Mouse (Mus musculus) ovary, postnatal 36 days (tissue): Measurements from ENCODE around the gene Ccdc32.

Source experiments
- DNase-seq: peaks from one replicate; pipeline ENCODE4 v3.0.0; 2022; ENCODE audit warnings: low spot score, mixed read lengths

Gene Ccdc32

GRCm38 (mm10) chr2:119015604-119016180 lies 13.5 kb downstream of the Ccdc32 start:
- no peak for DNase-seq

- DNase-seq, result no peak
These were observed 14.2 kb downstream of the Ccdc32 start for GRCm38 (mm10) chr2:119014989-119015388.

- DNase-seq, result no peak
These were observed 19.8 kb downstream of the Ccdc32 start for GRCm38 (mm10) chr2:119009376-119009775.

GRCm38 (mm10) chr2:119006886-119007285 lies 22.3 kb downstream of the Ccdc32 start:
- DNase-seq, result no peak

GRCm38 (mm10) chr2:118999025-118999639 lies 30.1 kb downstream of the Ccdc32 start:
- no peak for DNase-seq

GRCm38 (mm10) chr2:118998115-118998866 lies 30.9 kb downstream of the Ccdc32 start:
- no peak for DNase-seq

- no peak for DNase-seq
These were observed 32.4 kb downstream of the Ccdc32 start for GRCm38 (mm10) chr2:118996798-118997105.

- no peak for DNase-seq
These were observed 33.0 kb downstream of the Ccdc32 start for GRCm38 (mm10) chr2:118995919-118996797.

- no peak for DNase-seq
These were observed 33.7 kb downstream of the Ccdc32 start for GRCm38 (mm10) chr2:118995490-118995889.

- DNase-seq, result no peak
These were observed 45.4 kb downstream of the Ccdc32 start for GRCm38 (mm10) chr2:118983812-118984211.

- no peak for DNase-seq
These were observed 48.4 kb downstream of the Ccdc32 start for GRCm38 (mm10) chr2:118980841-118981240.

GRCm38 (mm10) chr2:118978064-118978463 lies 51.1 kb downstream of the Ccdc32 start:
- no peak for DNase-seq

GRCm38 (mm10) chr2:118976941-118977340 lies 52.3 kb downstream of the Ccdc32 start:
- DNase-seq, result no peak

- DNase-seq, result peak; percentile 86
These were observed 52.8 kb downstream of the Ccdc32 start for GRCm38 (mm10) chr2:118976282-118976929.

- no peak for DNase-seq
These were observed 53.3 kb downstream of the Ccdc32 start for GRCm38 (mm10) chr2:118975855-118976254.

- peak; percentile 85 for DNase-seq
These were observed 56.4 kb downstream of the Ccdc32 start for GRCm38 (mm10) chr2:118972687-118973376.

GRCm38 (mm10) chr2:118972048-118972447 lies 57.1 kb downstream of the Ccdc32 start:
- DNase-seq, result no peak

GRCm38 (mm10) chr2:118969585-118970147 lies 59.5 kb downstream of the Ccdc32 start:
- DNase-seq, result no peak
